Mouse (Mus musculus) megakaryocyte-erythroid progenitor cell, adult 5-6 weeks (primary cell): ENCODE results near the gene Upk3b. TPM values are rescaled to one million over a fixed set of nuclear protein-coding genes. Genes with fewer than 3 reads are reported as not detected.

Experiments
- ATAC-seq: replicated peaks from 2 replicates; pipeline ENCODE4 v1.8.0; 2016; ENCODE audit warnings: mild to moderate bottlenecking, inconsistent platforms; ENCODE audit not compliant: severe bottlenecking, poor library complexity, low FRiP score, low TSS enrichment
- total RNA-seq, 2 experiments: library from RNA; stranded (forward) in 1 of 2; stranded (reverse) in 1 of 2; fragments of 200-1000, 215-1000 nt in 1 of 2; fragments of >200 nt in 1 of 2; fragmentation: Nextera tagmentation in 1 of 2; gene quantifications; 2 replicates each; pipeline ENCODE4 v1.2.3; 2014 to 2017

Upk3b gene
- total RNA-seq (2014; fragmentation: Nextera tagmentation) (not detected in 2 replicates), total RNA-seq (2017) (not detected in 2 replicates)

GRCm38 (mm10) chr5:136038258-136039214 lies at the start of gene Upk3b:
TSS of gene Upk3b (plus strand) at chr5:136038496.
- ATAC-seq, result no peak

- no peak for ATAC-seq
Measured at GRCm38 (mm10) chr5:135990601-135991000, 47.7 kb upstream of the Upk3b start.

DNA sequence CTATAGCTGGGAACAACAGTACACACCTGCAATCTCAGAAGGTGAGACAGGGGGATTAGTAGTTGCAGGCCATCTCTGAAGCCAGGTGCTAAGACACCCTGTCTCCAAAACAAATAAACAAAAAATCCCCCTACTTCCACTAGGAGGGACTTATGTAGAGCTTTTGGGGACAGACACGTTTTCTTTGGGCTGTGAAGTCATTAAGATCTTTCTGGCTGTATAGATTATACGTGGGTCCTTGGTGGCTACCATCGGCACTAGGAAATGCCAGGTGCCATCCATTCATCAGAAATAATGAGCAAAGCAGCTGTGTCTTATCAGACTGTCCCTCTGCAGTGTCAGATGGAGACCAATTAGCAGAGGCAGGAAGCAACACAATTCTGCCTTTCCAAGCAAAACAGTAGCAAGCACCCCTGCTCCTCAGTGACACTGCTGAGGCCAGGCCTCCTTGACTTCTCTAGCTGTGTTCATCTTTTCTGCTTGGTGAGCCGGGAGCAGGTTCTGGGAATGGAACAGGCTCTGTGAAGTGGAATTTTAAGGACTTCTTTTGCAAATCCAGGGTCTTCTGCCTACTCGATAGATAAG lies 44.8 kb upstream of the Upk3b start:
- no peak for ATAC-seq

DNA sequence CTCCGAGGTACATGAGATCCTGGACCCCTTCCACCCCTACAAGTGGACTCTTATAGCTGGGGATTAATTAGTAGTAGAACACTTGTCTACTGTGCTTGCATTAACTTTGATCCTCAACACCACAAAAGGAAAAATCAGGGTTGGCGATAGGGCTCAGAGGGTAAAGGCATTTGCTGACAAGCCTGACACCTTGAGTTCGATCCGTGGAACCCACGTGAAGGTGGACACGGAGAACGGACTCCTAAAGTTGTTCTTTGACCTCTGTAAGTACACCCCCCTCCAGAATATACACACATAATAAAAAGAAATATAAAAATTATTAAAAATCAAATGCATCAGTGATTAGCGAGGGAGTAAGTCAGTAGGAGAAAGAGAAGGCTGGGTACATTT lies 44.0 kb upstream of the Upk3b start:
- ATAC-seq, result no peak

DNA sequence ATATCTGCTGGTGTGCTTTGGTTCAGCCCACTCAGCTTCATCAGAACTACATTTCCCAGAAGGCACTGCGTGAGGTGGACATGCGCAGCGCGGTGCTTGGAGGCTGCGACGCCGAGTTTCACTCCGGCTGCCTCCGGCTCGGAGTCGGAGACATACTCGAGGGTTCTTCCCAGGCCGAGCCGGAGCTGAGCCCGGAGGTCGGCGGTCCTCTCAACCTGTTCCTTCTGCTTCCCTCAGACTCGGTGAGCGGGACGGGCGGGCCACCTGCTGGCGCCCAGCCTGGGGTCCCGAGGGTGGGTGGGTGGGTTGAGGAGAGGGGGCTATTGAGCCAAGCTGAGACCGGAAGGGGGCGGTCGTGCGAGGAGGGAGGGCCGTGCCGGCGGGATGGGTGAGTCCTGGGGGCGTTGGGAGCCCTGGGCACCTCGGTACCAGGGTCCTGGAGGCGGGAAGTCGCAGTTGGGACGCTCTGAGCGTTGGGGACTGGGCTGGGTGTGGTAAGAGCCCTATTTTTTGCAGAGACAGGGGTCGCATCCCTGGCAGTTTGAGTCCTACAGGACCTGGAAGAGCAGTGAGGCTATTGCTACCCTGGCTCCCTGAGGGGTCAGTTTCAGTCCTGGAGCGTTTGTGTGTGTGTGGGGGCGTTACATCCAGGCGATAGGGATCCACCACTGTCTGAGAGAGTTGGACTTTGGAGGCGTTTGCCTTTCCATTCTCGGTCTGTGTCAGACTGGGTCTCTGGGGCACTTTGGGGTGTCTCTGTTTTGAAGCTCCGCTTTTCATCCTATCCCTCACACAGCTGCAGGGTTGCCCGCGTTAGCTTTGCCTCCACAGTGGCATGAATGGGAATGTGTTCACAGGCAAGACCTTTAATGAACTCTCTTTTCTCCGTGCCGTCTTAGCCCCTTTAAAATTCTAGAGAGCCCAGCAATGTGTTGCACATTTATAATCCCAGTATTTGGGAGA lies 43.3 kb upstream of the Upk3b start, which contains the start of gene Dtx2:
TSS of gene Dtx2 (plus strand) at position 76 of the 963 bp plus-strand sequence.
- peak; percentile 97 for ATAC-seq

GRCm38 (mm10) chr5:135996162-135996561 lies 42.1 kb upstream of the Upk3b start:
- no peak for ATAC-seq

GRCm38 (mm10) chr5:136001222-136001621 lies 37.1 kb upstream of the Upk3b start:
- ATAC-seq, result no peak

GRCm38 (mm10) chr5:136002325-136002724 lies 36.0 kb upstream of the Upk3b start:
- no peak for ATAC-seq

DNA sequence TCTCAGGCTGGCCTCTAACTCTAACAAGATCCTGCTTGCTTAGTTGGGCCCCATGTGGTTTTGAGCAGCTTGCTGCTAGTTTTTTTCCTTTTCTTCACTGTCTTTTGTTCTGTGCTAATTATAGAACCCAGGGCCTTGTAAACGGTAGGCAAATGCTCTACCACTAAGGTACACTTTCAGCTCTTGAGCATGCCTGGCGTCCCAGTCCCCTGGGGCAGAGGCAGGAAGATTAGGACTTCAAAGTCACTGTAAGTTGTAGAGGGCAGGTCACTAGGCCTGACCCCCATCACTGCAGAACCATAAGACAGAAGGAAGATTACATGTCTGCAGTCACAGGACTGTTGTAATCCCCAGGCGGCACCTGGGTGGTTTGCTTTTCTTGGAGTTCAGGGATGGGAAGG lies 35.5 kb upstream of the Upk3b start:
- no peak for ATAC-seq

GRCm38 (mm10) chr5:136004537-136004936 lies 33.8 kb upstream of the Upk3b start:
- ATAC-seq, result no peak

- no peak for ATAC-seq
Measured at GRCm38 (mm10) chr5:136007745-136008144, 30.6 kb upstream of the Upk3b start.

GRCm38 (mm10) chr5:136014877-136015276 lies 23.4 kb upstream of the Upk3b start:
- no peak for ATAC-seq

DNA sequence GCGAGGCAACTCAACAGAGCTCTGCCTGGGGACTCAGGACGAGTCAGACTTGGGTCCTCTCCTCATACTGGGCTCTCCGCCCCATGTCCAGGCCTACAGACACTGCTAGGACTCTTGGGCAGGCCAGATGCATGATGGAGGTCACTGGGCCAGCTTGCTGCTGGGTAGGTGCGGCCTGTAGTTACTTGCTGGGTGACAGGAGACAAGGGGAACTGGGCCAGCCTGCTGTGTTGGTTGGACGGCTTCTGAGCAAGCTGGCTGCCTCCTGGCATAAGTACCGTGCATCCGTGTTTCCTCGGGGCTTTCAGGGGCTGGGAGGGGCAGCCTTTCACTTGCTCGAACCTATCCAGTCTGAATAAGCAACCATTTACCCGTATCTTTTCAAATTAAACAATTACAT lies 22.7 kb upstream of the Upk3b start:
- no peak for ATAC-seq

DNA sequence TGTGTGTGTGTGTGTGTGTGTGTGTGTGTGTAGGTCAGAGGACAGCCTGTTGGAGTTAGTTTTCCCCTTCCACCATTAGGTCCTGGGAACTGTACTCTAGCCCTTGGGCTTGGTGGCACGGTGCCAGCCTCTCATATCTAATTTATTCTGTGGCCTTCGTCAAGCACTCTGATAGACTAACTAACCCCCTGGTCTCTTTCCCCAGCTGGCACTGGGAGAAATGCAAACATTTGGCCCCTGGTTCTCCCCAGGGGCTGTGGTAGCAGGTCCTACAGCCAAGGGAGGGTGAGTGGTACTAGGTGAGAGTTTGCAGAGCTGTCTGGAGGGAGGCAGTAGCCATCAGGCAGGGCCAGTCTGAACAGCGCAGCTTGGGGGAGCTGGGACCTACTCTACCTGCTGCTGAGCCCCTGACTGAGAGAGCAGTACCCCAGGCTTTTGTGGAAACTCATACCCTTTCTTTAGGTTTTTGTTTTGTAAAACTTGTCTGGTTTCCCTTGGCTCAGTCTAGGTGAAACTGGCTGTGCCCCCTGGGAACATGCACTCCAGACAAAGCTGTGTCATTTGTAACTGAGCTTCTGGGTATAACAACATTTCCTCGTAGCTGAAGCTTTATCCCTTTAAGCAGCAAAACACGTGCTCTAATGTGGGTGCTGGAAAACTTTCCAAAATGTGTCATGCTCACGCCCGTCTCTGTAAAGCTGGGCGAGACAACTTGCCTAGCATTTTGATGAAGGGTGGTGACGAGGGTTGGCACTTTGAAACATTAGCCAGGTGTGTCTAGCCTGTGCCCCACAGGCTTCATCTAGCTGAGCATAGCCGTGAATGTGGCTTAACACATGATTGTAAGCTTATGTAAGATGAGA lies 22.1 kb upstream of the Upk3b start:
- ATAC-seq, result no peak

- peak; percentile 64 for ATAC-seq
Measured at GRCm38 (mm10) chr5:136017262-136017661, 21.0 kb upstream of the Upk3b start.

DNA sequence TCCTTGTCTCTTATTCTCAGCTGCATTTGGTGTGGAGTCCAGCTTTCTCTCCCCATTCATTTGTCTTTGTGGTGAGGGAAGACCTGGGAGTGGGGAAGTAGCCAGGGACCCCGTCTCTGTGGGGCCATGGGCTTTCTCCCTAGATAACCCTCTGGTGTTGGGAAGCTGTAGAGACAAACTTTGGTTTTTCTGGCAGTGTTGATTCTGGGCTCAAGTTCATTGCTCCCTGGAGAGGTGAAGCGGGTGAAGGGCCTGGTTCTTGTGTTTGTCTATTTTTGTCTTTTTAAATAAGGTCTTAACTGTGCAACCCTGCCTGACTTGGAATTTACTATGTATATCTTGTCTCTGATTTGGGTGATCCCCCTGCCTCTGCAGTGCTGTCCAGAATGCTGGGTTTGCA lies 19.6 kb upstream of the Upk3b start:
- no peak for ATAC-seq

DNA sequence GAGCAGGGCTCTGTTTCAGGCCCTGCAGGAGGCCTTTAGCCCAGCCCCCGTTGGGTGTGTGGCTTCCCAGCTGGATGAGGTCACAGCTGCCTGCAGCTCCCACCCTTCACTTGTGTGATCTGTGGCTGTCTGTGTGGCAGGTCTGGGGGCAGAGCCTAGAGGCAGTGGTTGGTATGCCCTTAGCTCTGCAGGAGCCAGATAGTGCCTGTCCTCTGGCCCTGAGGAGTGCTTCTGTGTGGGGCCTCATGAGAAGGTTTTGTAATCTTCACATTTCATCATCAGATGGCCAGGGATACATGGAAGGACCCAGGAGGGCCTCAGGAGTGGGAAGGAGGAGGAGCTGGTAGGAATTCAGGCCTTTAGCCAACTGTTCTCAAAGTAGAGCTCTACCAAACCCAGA lies 18.4 kb upstream of the Upk3b start:
- ATAC-seq, result peak; percentile 51; the same call in 1 of the 2 replicates

- no peak for ATAC-seq
Measured at GRCm38 (mm10) chr5:136025712-136026111, 12.6 kb upstream of the Upk3b start.

DNA sequence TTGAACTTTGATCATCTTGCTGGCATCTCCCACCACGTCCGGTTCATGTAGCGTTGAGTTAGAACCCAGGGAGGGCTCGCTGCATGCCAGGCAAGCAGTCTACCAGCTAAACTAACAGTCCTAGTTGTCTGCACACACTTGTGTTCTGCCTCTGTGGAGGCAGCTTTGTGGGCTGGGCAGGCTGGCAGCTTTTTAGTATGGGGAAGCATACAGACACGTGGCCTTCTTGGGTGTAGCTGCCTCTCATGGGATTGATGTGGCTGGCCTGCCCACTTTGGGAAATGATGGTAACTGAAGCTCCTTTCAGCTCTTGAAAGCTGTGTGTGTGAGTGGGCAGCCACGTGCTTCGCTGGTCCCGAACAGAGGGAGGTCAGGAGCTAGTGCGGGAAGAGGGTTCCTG lies 11.4 kb upstream of the Upk3b start:
- ATAC-seq, result no peak
